15 mouse cellular contexts compared by ENCODE assay signal in the genomic region with DNA sequence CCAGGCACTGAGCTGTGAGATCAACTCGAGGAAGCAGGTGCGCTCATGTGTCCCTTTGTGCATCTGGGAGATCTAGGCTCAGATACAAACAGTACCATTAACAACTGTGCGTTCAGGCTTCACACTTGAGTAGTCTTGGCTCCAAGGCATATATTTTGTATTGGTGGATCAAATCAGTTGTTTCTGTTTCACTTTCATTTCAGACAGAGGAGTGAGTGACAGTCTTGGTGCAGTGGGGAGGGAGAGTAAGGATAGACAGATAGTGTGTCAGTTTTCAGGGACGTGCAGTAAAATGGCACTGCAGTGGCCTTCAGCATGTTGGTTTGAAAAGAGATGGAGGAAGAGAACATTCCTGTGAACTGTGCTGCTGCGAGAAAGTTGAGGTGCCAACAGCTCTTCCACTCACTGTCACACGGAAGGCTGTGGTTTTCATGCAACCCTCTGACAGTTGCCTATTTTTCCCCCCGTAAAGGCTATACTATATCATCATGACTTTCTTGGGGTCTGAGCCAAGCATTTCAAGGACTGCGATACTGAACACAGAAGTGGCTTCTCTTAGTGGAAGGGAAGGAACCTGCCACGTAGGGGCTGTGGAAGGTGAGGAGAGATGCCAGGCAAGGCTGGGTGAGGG. TPM values are rescaled to one million over a fixed set of nuclear protein-coding genes. Genes with fewer than 3 reads are reported as not detected.
A peak's percentile ranks its signal among the peaks of the same experiment; 100 is the strongest.
DNase-seq lines count a peak whose midpoint lies in the region; ATAC-seq and TF ChIP-seq lines count a peak whose summit lies in the region.
"Had no signal": no experiment of that assay in that cellular context is flagged by ENCODE, and none has a peak within 500 bp of the region (broad histone marks: within the 10 kb centered on the region; RNA-seq: fewer than 3 reads in every experiment).

No protein-coding gene starts in this region.

- peaks cover 4% of the 10 kb centered on the region for H3K4me1 ChIP-seq in lung, adult 2 months (ENCODE audit: control insufficient read depth, insufficient read depth, low read length)
- H3K4me1 ChIP-seq in lung, postnatal 0 days (ENCODE audit: insufficient read depth, low read depth, low read length) = no peaks in the 10 kb centered on the region
- H3K4me1 ChIP-seq in MEL (ENCODE audit: control insufficient read depth in 1 of 2, insufficient read depth in 2 of 2, low read length in 2 of 2) = no peaks in the 10 kb centered on the region
- H3K4me1 ChIP-seq in megakaryocyte, embryonic 14.5 days = peaks cover 9% of the 10 kb centered on the region; the same call in 1 of the 2 replicates
- no peaks in the 10 kb centered on the region for H3K4me1 ChIP-seq in kidney, embryonic 14.5 days (ENCODE audit: control insufficient read depth, insufficient read depth, low read length)
- H3K4me1 ChIP-seq: limb, embryonic 15.5 days had no signal

- no peak overlapping the region for H3K9ac ChIP-seq in lung, postnatal 0 days (replicated peaks; ENCODE audit: low read depth)
- H3K9ac ChIP-seq in MEL (ENCODE audit: control insufficient read depth, low read depth, low read length, poor library complexity, severe bottlenecking) = no peak overlapping the region
- H3K9ac ChIP-seq in kidney, embryonic 14.5 days (ENCODE audit: low read depth, low read length) = no peak overlapping the region
- H3K9ac ChIP-seq: limb, embryonic 15.5 days had no signal

- H3K4me2 ChIP-seq in lung, postnatal 0 days (replicated peaks; ENCODE audit: low read depth, low read length) = no peak overlapping the region
- no peak overlapping the region for H3K4me2 ChIP-seq in kidney, embryonic 14.5 days (replicated peaks; ENCODE audit: low read depth, low read length)
- H3K4me2 ChIP-seq: limb, embryonic 15.5 days had no signal

- H3K9me3 ChIP-seq in lung, postnatal 0 days (ENCODE audit: low read length) = no peaks in the 10 kb centered on the region
- H3K9me3 ChIP-seq in MEL (replicated peaks; ENCODE audit: insufficient read depth, low read length) = no peaks in the 10 kb centered on the region
- no peaks in the 10 kb centered on the region for H3K9me3 ChIP-seq in megakaryocyte, embryonic 14.5 days
- no peaks in the 10 kb centered on the region for H3K9me3 ChIP-seq in kidney, embryonic 14.5 days (ENCODE audit: control insufficient read depth, low read length)
- H3K9me3 ChIP-seq: embryonic facial prominence, embryonic 10.5 days; limb, embryonic 15.5 days had no signal

- no peak for TF ChIP-seq POLR2A in lung, adult 2 months (IDR thresholded peaks at IDR 0.05; ENCODE audit: borderline replicate concordance, extremely low read depth, low read depth, low read length)
- TF ChIP-seq POLR2A in MEL (IDR thresholded peaks at IDR 0.05; ENCODE audit: control insufficient read depth in 1 of 2, insufficient read depth in 1 of 2, low read depth in 1 of 2, low read length in 2 of 2, poor library complexity in 1 of 2) = no peak

- WGBS in lung, adult 2 months = 64% methylated on average over 9 of the region's 9 CpGs
- WGBS in lung, postnatal 0 days = 69% methylated on average over 9 of the region's 9 CpGs
- WGBS in kidney, embryonic 14.5 days = 68% methylated on average over 9 of the region's 9 CpGs

- H3K27ac ChIP-seq in lung, postnatal 0 days (ENCODE audit: low read length) = no peak overlapping the region
- no peak overlapping the region for H3K27ac ChIP-seq in MEL (ENCODE audit: control insufficient read depth, low read depth, low read length)
- no peak overlapping the region for H3K27ac ChIP-seq in kidney, embryonic 14.5 days (ENCODE audit: low read depth, low read length)
- H3K27ac ChIP-seq: embryonic facial prominence, embryonic 10.5 days; layer of hippocampus, adult 2 months; limb, embryonic 15.5 days had no signal

- TF ChIP-seq EP300 in lung, postnatal 0 days (IDR thresholded peaks at IDR 0.05) = no peak
- TF ChIP-seq EP300 in MEL (IDR thresholded peaks at IDR 0.05; ENCODE audit: low read depth in 1 of 2, low read length in 2 of 2) = no peak

- no peaks in the 10 kb centered on the region for H3K27me3 ChIP-seq in lung, postnatal 0 days (replicated peaks; ENCODE audit: insufficient read depth, low read length)
- H3K27me3 ChIP-seq in MEL (ENCODE audit: control insufficient read depth in 1 of 2, insufficient read depth in 2 of 2, low read length in 2 of 2) = no peaks in the 10 kb centered on the region
- H3K27me3 ChIP-seq in megakaryocyte, embryonic 14.5 days (replicated peaks) = no peaks in the 10 kb centered on the region
- no peaks in the 10 kb centered on the region for H3K27me3 ChIP-seq in kidney, embryonic 14.5 days (ENCODE audit: control insufficient read depth, insufficient read depth, low read length)
- H3K27me3 ChIP-seq: limb, embryonic 15.5 days had no signal

- no peak for DNase-seq in lung, adult 2 months
- DNase-seq in lung, postnatal 0 days (ENCODE audit: low spot score) = no peak
- DNase-seq in MEL (ENCODE audit: low read depth, low spot score) = no peak
- peak; percentile 47 for DNase-seq in thymus, postnatal 25 days
- no peak for DNase-seq in adrenal gland, postnatal 36 days
- no peak for DNase-seq in adrenal gland, adult 18-20 months (ENCODE audit: low spot score in 2 of 2)
- DNase-seq: cerebellum, adult 2 months; heart, postnatal 4 days; kidney, adult 2 months had no signal

- TF ChIP-seq RAD21 in MEL (IDR thresholded peaks at IDR 0.05; ENCODE audit: low read depth, low read length) = no peak

- no peak for TF ChIP-seq CTCF in lung, adult 2 months (IDR thresholded peaks at IDR 0.05; ENCODE audit: insufficient read depth, low read length)
- no peak for TF ChIP-seq CTCF in lung, postnatal 0 days (IDR thresholded peaks at IDR 0.05)
- no peak for TF ChIP-seq CTCF in MEL (IDR thresholded peaks at IDR 0.05 in 2 of 3, conservative IDR thresholded peaks at IDR 0.05 in 1 of 3; ENCODE audit: control insufficient read depth in 1 of 3, insufficient read depth in 1 of 3, low read depth in 2 of 3, low read length in 3 of 3, poor library complexity in 1 of 3, severe bottlenecking in 1 of 3)

- no peaks in the 10 kb centered on the region for H3K79me2 ChIP-seq in MEL (ENCODE audit: control insufficient read depth, insufficient read depth, low read length, poor library complexity)

- ATAC-seq in lung, postnatal 0 days = no peak
- ATAC-seq in kidney, embryonic 14.5 days (ENCODE audit: low FRiP score, low TSS enrichment) = no peak

- H3K36me3 ChIP-seq in lung, postnatal 0 days (ENCODE audit: insufficient read depth, low read length) = no peaks in the 10 kb centered on the region
- no peaks in the 10 kb centered on the region for H3K36me3 ChIP-seq in MEL (ENCODE audit: control insufficient read depth in 1 of 2, insufficient read depth in 2 of 2, low read length in 2 of 2)
- no peaks in the 10 kb centered on the region for H3K36me3 ChIP-seq in megakaryocyte, embryonic 14.5 days (replicated peaks; ENCODE audit: low read length)
- H3K36me3 ChIP-seq in kidney, embryonic 14.5 days (ENCODE audit: control insufficient read depth, insufficient read depth, low read length) = no peaks in the 10 kb centered on the region
- H3K36me3 ChIP-seq: embryonic facial prominence, embryonic 10.5 days; limb, embryonic 15.5 days had no signal

- peak overlapping the region; percentile 13 for H3K4me3 ChIP-seq in lung, adult 2 months (replicated peaks; ENCODE audit: extremely low read depth, low read depth, low read length)
- no peak overlapping the region for H3K4me3 ChIP-seq in lung, postnatal 0 days (ENCODE audit: low read depth, low read length)
- peak overlapping the region; percentile 1 to 26; a peak in 2 of 4 replicates for H3K4me3 ChIP-seq in MEL (ENCODE audit: control insufficient read depth in 1 of 2, insufficient read depth in 1 of 2, low read depth in 2 of 2, low read length in 2 of 2)
- H3K4me3 ChIP-seq in megakaryocyte, embryonic 14.5 days (replicated peaks) = peak overlapping the region; percentile 86
- no peak overlapping the region for H3K4me3 ChIP-seq in kidney, embryonic 14.5 days (ENCODE audit: low read length)
- H3K4me3 ChIP-seq: embryonic facial prominence, embryonic 10.5 days; layer of hippocampus, adult 2 months; limb, embryonic 15.5 days had no signal

TF ChIP-seq in MEL, 35 proteins besides CTCF, POLR2A, EP300 and RAD21:
- TF ChIP-seq TCF12 (IDR thresholded peaks at IDR 0.05; ENCODE audit: low read depth, low read length) (no peak), RCOR1 (IDR thresholded peaks at IDR 0.05; ENCODE audit: low read depth, low read length) (no peak), UBTF (IDR thresholded peaks at IDR 0.05; ENCODE audit: borderline replicate concordance, insufficient read depth, low read depth, low read length) (no peak), POLR2AphosphoS2 (IDR thresholded peaks at IDR 0.05; ENCODE audit: low read length) (no peak)
TF ChIP-seq in MEL: peak in this region for 0.

RNA-seq across cellular contexts. Expression of gene Esm1, which starts 11.5 kb away (rescaled TPM):
- polyA plus RNA-seq in lung, adult 2 months (2012; rRNA removed) = 5.7 and 12.2 TPM in 2 replicates
- 4.8 and 5.3 TPM in 2 replicates for polyA plus RNA-seq in lung, postnatal 0 days (2015; fragmentation: Nextera tagmentation; extraction: Ambion mirVana)
- not detected in 2 replicates for total RNA-seq in MEL (2012; rRNA removed)
- not detected for polyA plus RNA-seq in MEL (2012; ENCODE audit: insufficient read depth in 1 of 2, insufficient read length in 2 of 2, low read depth in 1 of 2, low replicate concordance in 2 of 2, missing spikeins in 1 of 2)
- polyA plus RNA-seq in megakaryocyte, embryonic 14.5 days (2012; ENCODE audit: insufficient read depth, low replicate concordance) = not detected in 2 replicates
- polyA plus RNA-seq in kidney, embryonic 14.5 days (2014; fragmentation: Nextera tagmentation; extraction: Ambion mirVana) = 3.9 and 5.9 TPM in 2 replicates
- total RNA-seq in adrenal gland, postnatal 36 days (2021) = 10 to 100 TPM in 1 of 2 experiments, 1 to 10 TPM in 1; 6.7 to 10.4 TPM
- total RNA-seq in adrenal gland, adult 18-20 months (2021) = 10 to 100 TPM in 1 of 2 experiments, 1 to 10 TPM in 1; 6.1 to 16.7 TPM
- total RNA-seq: layer of hippocampus, adult 2 months had no signal

RNA-seq across cellular contexts. Expression of gene Gzmk, which starts 27.7 kb away (rescaled TPM):
- polyA plus RNA-seq in lung, adult 2 months (2012; rRNA removed) = 0.11 TPM in 1 of 2 replicates, not detected in the other
- not detected in 2 replicates for polyA plus RNA-seq in lung, postnatal 0 days (2015; fragmentation: Nextera tagmentation; extraction: Ambion mirVana)
- total RNA-seq in MEL (2012; rRNA removed) = not detected in 2 replicates
- polyA plus RNA-seq in MEL (2012; ENCODE audit: insufficient read depth in 1 of 2, insufficient read length in 2 of 2, low read depth in 1 of 2, low replicate concordance in 2 of 2, missing spikeins in 1 of 2) = not detected
- not detected in 2 replicates for polyA plus RNA-seq in megakaryocyte, embryonic 14.5 days (2012; ENCODE audit: insufficient read depth, low replicate concordance)
- not detected in 2 replicates for polyA plus RNA-seq in kidney, embryonic 14.5 days (2014; fragmentation: Nextera tagmentation; extraction: Ambion mirVana)
- not detected for total RNA-seq in adrenal gland, postnatal 36 days (2021)
- under 1 TPM in 1 of 2 experiments, not detected in 1; 0.58 TPM for total RNA-seq in adrenal gland, adult 18-20 months (2021)
- total RNA-seq: heart, adult 8-10 months; heart, postnatal 4 days had no signal
- polyA plus RNA-seq: cerebellum, adult 2 months; embryonic facial prominence, embryonic 10.5 days; kidney, adult 2 months; limb, embryonic 15.5 days had no signal

Comparison
In these comparisons a context has a peak if more than half of its experiments do, and no peak if none do; other contexts are left out.
1. H3K4me3 ChIP-seq: peak in lung, adult 2 months (single experiment), MEL (2 of 2) and megakaryocyte, embryonic 14.5 days (single experiment); none in lung, postnatal 0 days (single experiment) and kidney, embryonic 14.5 days (single experiment).